Mouse (Mus musculus) thymus, adult 18-20 months (tissue): ENCODE measurements around the gene Nup35.

Experiments used
- DNase-seq, 2 experiments: peaks; one replicate each; pipeline ENCODE4 v3.0.0; 2022; ENCODE audit warnings: mixed read lengths in 2 of 2

The Nup35 gene

GRCm38 (mm10) chr2:80616854-80617737 lies at the start of gene Nup35, which contains the start of gene Dusp19:
Nup35 (plus strand) TSS chr2:80617236.
Dusp19 (plus strand) TSS chr2:80617045.
- DNase-seq: peak; percentile 82 to 89

- no peak for DNase-seq
These were observed 49.6 kb upstream of the Nup35 start for GRCm38 (mm10) chr2:80567411-80567810.

GRCm38 (mm10) chr2:80570656-80571055 lies 46.4 kb upstream of the Nup35 start:
- DNase-seq: no peak

GRCm38 (mm10) chr2:80577286-80577685 lies 39.8 kb upstream of the Nup35 start:
- no peak for DNase-seq

- no peak for DNase-seq
These were observed 37.7 kb upstream of the Nup35 start for GRCm38 (mm10) chr2:80579253-80579891.

GRCm38 (mm10) chr2:80580311-80580961 lies 36.6 kb upstream of the Nup35 start:
- peak; percentile 2 to 6 for DNase-seq

DNA sequence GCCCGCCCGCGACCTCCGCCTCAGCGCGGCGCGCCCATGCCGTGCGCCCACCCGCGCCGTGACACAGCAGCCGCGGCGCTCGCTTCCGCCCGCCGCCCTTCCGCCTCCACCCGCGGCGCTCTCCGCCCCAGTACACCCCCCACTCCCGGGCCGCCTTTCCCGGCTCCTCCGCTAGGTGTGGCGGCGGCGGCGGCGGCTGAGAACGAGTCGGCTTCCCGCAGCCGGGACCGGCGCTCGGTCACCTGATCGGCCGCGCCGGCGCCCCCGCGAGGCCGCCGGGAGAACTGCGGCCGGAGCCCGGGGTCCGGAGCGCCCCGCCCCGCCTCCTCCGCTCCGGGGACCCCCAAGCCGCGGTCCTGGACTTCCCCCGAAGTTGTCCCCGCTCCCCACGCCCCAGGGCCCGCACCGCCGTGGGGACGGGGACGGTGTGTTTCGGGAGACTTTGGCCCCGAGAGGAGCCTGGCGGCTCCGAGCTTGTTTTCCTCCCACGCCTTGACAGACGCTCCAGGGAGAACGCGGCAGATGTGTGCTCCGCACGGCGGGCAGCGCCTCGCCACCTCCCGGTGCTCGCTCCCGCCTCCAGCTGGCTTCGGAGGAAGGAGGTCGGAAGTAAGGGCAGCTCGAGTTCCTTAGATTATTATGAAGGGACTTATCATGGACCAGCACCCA lies 35.9 kb upstream of the Nup35 start, which contains the start of gene Nckap1:
Nckap1 (minus strand) TSS at position 338 of the 669 bp plus-strand sequence.
- peak; percentile 62 to 63 for DNase-seq

- DNase-seq: no peak
These were observed 34.7 kb upstream of the Nup35 start for GRCm38 (mm10) chr2:80582356-80582755.

GRCm38 (mm10) chr2:80594215-80594918 lies 22.7 kb upstream of the Nup35 start:
- DNase-seq: no peak

- no peak for DNase-seq
These were observed 20.1 kb upstream of the Nup35 start for GRCm38 (mm10) chr2:80596960-80597359.

GRCm38 (mm10) chr2:80599850-80600249 lies 17.2 kb upstream of the Nup35 start:
- DNase-seq: no peak

- no peak for DNase-seq
These were observed 16.4 kb upstream of the Nup35 start for GRCm38 (mm10) chr2:80600611-80601010.

GRCm38 (mm10) chr2:80602756-80603155 lies 14.3 kb upstream of the Nup35 start:
- DNase-seq: no peak

DNA sequence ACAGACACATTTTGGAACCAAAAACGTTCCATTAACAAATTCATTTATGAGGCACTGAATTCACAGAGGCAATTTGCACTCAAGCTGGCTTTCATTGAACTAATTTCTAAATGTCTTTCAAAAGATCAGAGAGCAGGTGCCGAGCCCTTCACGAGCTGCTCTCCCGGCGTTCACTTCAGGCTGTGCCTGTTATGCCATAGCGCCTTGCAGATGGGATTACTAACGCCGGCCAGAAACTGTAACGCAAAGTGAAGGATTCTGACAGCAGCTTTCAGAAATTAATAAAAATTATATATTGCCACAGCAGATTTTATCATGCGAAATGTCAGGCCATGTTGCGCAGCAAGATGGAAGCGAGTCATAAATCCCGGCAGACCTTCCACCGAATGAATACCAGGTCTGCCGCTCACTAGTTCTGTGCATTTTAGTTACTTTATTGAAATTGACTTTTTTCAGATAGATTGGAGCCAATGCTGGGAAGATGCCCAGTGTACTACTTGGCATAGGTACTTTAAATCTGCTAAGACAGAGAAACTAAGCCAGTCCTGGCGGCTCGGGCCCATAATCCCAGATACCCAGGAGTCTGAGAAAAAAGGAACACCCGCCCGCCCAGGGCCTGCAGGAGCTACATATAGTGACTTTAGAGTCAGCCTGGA lies 13.1 kb upstream of the Nup35 start:
- no peak for DNase-seq

DNA sequence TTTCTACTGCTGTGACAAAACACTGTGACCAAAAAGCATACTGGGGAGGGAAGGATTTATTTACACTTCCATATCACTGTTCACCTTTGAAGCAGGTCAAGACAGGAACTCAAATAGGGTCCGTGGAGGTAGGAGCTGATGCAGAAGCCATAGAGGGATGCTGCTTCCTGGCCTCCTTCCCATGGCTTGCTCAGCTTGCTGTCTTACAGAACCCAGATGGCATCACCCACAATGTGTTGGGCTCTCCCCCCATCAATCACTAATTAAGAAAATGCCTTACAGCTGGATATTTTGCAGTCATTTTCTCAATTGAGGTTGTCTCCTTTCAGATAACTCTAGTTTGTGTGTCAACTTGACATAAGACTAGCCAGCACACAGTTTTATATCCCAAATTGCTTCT lies 4.8 kb upstream of the Nup35 start:
- DNase-seq: no peak

DNA sequence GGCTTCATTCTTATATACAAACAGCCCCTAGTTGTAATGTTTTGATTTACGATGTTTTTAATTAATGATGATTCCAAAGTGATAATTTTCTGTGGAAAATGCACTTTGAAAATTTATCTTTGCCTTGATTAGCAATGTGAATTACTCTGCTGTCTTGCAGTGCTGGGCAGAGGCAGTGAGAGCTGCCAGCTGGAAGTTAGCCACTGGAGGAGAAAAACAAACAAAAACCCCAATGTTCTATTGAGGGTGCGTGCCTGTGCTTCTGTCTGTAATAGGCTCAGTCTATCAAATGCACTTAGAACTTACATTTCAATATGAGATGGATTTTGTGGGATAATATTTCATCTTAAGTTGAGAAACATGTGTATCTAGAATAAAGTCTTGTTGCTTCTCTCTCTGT lies 4.2 kb upstream of the Nup35 start:
- DNase-seq: no peak

- no peak for DNase-seq
These were observed 2.0 kb downstream of the Nup35 start for GRCm38 (mm10) chr2:80618991-80619390.

GRCm38 (mm10) chr2:80621921-80622320 lies 4.9 kb downstream of the Nup35 start:
- no peak for DNase-seq

DNA sequence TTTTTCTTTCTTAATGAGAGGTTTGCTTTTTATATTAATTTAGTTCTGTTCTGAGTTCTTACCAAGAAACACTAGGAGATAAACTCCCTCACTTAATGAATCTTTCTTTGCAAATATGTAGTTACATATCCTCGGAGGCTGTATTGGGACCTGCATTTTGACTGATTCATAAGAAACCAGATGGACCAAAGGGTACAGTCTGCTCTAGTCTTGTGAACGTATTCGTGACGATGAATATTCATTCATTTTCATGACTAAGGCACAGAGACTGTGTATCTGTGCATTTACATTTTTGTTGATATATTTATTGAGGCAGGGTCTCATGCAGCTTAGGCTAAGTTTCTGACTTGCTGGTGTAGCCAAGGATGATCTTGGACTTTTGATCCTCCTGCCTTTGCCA lies 7.5 kb downstream of the Nup35 start:
- no peak for DNase-seq

DNA sequence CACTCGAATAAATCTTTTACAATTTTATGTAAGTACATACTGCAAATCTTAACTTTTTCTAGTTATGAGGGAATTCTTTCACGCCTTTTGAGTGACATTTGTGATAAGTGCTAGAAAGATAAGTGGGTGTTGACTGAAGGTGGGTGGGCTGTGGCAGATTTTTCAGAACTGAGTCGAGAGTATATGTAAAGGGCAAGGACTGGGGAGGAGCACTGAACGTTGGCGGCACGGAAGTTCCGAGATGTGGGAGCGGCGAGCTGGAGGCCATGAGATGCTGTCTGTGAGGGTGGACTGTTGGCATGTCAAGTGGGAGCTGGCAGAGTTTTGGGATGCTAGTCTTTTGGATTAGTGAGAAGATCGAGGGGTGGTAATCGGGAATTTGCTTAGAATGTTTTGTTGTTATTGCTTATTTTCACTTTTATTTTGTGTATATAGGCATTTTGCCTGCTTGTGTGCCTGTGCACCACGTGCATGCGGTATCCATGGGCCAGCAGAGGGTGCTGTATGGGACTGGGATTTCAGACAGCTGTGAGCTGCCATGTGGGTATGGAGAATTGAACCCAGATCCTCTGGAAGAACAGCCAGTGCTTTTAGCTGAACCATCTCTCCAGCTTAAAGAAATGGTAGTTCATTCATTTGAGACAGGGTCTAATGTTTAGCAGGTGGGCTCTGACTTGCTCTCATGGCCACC lies 15.4 kb downstream of the Nup35 start:
- DNase-seq: no peak
